Mouse (Mus musculus) intestine, embryonic 14.5 days (tissue): Measurements from ENCODE around the gene Cdk5r1. TPM values are rescaled to one million over a fixed set of nuclear protein-coding genes. Genes with fewer than 3 reads are reported as not detected.
"Not testable (repeated sequence)": the region's sequence is repeated elsewhere in the genome, so short reads cannot be mapped to it uniquely, and the experiment has no call there.

Experiments used
- ATAC-seq: fragments of 200-750 bp; cut with Nextera tagmentation; replicated peaks from 2 replicates; pipeline ENCODE4 v1.8.0; 2017; ENCODE audit warnings: low read depth, moderate number of reproducible peaks, moderate TSS enrichment, moderate library complexity; ENCODE audit not compliant: low FRiP score, low TSS enrichment
- DNase-seq: peaks from one replicate; pipeline ENCODE4 v3.0.0-alpha.2; 2018; ENCODE audit warnings: low spot score
- H3K27ac ChIP-seq: fragments of 300-500 bp; sonication (generic); 2 replicates; pipeline ENCODE4 v1.5.1; 2014; ENCODE audit warnings: low read depth, mild to moderate bottlenecking, control low read depth
- H3K27me3 ChIP-seq: fragments of 300-500 bp; sonication (generic); replicated peaks from 2 replicates; pipeline ENCODE4 v1.6.1; 2014; ENCODE audit warnings: low read length, control low read depth; ENCODE audit not compliant: control insufficient read depth, insufficient read depth
- H3K36me3 ChIP-seq: fragments of 300-500 bp; sonication (generic); 2 replicates; pipeline ENCODE4 v1.6.1; 2014; ENCODE audit warnings: low read length, control low read depth; ENCODE audit not compliant: control insufficient read depth, insufficient read depth
- H3K4me1 ChIP-seq: fragments of 300-500 bp; sonication (generic); replicated peaks from 2 replicates; pipeline ENCODE4 v1.6.1; 2014; ENCODE audit warnings: low read length, control low read depth, mixed read lengths; ENCODE audit not compliant: control insufficient read depth, insufficient read depth
- H3K4me2 ChIP-seq: fragments of 300-500 bp; sonication (generic); 2 replicates; pipeline ENCODE4 v1.6.1; 2014; ENCODE audit warnings: low read length
- H3K4me3 ChIP-seq: fragments of 300-500 bp; sonication (generic); 2 replicates; pipeline ENCODE4 v1.5.1; 2014; ENCODE audit warnings: low read depth, low read length, control low read depth, mixed read lengths
- H3K9ac ChIP-seq: fragments of 300-500 bp; sonication (generic); 2 replicates; pipeline ENCODE4 v1.6.1; 2014; ENCODE audit warnings: mild to moderate bottlenecking, low read length
- H3K9me3 ChIP-seq: fragments of 300-500 bp; sonication (generic); 2 replicates; pipeline ENCODE4 v1.6.1; 2016; ENCODE audit warnings: low read length, control low read depth; ENCODE audit not compliant: control insufficient read depth
- WGBS: fragments of 180-500 bp; shearing (Covaris S2); extraction: QIAGEN DNeasy Blood & Tissue Kit; methylation state at CpG from one replicate; pipeline ENCODE4 v1.1.7; 2014; 5-methylcytosine and 5-hydroxymethylcytosine counted together
- polyA plus RNA-seq: library from polyadenylated mRNA; unstranded; fragments of >200 nt; fragmentation: Nextera tagmentation; extraction: Ambion mirVana; gene quantifications from 2 replicates; pipeline ENCODE4 v1.2.1, GENCODE M21; 2014

Cdk5r1 gene
- polyA plus RNA-seq, 1 experiment from 2014 or later = 1.4 TPM

GRCm38 (mm10) chr11:80453198-80453597, 23.6 kb upstream of the Cdk5r1 start:
- ATAC-seq (no peak), DNase-seq (no peak)
- Histone ChIP-seq H3K4me2 (no peak overlapping the region), H3K27me3 (no peaks in the 10 kb centered on the region), H3K9me3 (no peaks in the 10 kb centered on the region), H3K4me3 (no peak overlapping the region), H3K4me1 (no peaks in the 10 kb centered on the region), H3K36me3 (peaks cover 75% of the 10 kb centered on the region), H3K9ac (no peak overlapping the region), H3K27ac (no peak overlapping the region)
- WGBS = 100% methylated on average over 1 of the region's 1 CpGs

GRCm38 (mm10) chr11:80463605-80464130, 13.2 kb upstream of the Cdk5r1 start:
- WGBS = 86% methylated on average over 4 of the region's 4 CpGs
- ATAC-seq, H3K4me2 ChIP-seq, H3K27me3 ChIP-seq, DNase-seq, H3K9ac ChIP-seq, H3K27ac ChIP-seq, H3K4me1 ChIP-seq, H3K9me3 ChIP-seq, H3K4me3 ChIP-seq: not testable (repeated sequence)
- H3K36me3 ChIP-seq = peaks cover 91% of the 10 kb centered on the region

GRCm38 (mm10) chr11:80471836-80472605, 4.8 kb upstream of the Cdk5r1 start:
- DNase-seq (no peak), ATAC-seq (no peak)

GRCm38 (mm10) chr11:80474175-80474691, 2.6 kb upstream of the Cdk5r1 start:
- Histone ChIP-seq H3K4me2 (no peak overlapping the region), H3K4me1 (peaks cover 16% of the 10 kb centered on the region; the same call in 1 of the 2 replicates), H3K27ac (no peak overlapping the region), H3K9ac (no peak overlapping the region), H3K36me3 (peaks cover 41% of the 10 kb centered on the region), H3K27me3 (no peaks in the 10 kb centered on the region), H3K4me3 (no peak overlapping the region), H3K9me3 (no peaks in the 10 kb centered on the region)
- WGBS = 68% methylated on average over 2 of the region's 2 CpGs
- DNase-seq (no peak), ATAC-seq (no peak)

More at GRCm38 (mm10) chr11:80471836-80472605, 4.8 kb upstream of the Cdk5r1 start:
- no peaks in the 10 kb centered on the region for H3K9me3 ChIP-seq
- H3K4me2 ChIP-seq = no peak overlapping the region
- no peak overlapping the region for H3K27ac ChIP-seq
- H3K4me3 ChIP-seq = no peak overlapping the region
- peaks cover 63% of the 10 kb centered on the region for H3K36me3 ChIP-seq
- WGBS = 84% methylated on average over 16 of the region's 16 CpGs
- H3K4me1 ChIP-seq = 0 out of 2 replicates have a peak, but pooled peaks cover 2% of the 10 kb centered on the region
- no peak overlapping the region for H3K9ac ChIP-seq
- H3K27me3 ChIP-seq = no peaks in the 10 kb centered on the region

- H3K4me2 ChIP-seq = no peak overlapping the region
- no peak overlapping the region for H3K4me3 ChIP-seq
- peaks cover 35% of the 10 kb centered on the region for H3K36me3 ChIP-seq
- no peaks in the 10 kb centered on the region for H3K27me3 ChIP-seq
- DNase-seq (no peak), ATAC-seq (no peak)
- no peak overlapping the region for H3K27ac ChIP-seq
- no peaks in the 10 kb centered on the region for H3K9me3 ChIP-seq
- WGBS = 93% methylated on average over 11 of the region's 11 CpGs
- no peak overlapping the region for H3K9ac ChIP-seq
- H3K4me1 ChIP-seq = peaks cover 19% of the 10 kb centered on the region; the same call in 1 of the 2 replicates
Observed at GRCm38 (mm10) chr11:80474846-80475245, 2.0 kb upstream of the Cdk5r1 start.

GRCm38 (mm10) chr11:80475544-80475943, 1.3 kb upstream of the Cdk5r1 start:
- H3K4me3 ChIP-seq = no peak overlapping the region
- 81% methylated on average over 9 of the region's 9 CpGs for WGBS
- H3K4me1 ChIP-seq = peaks cover 19% of the 10 kb centered on the region; the same call in 1 of the 2 replicates
- H3K36me3 ChIP-seq = peaks cover 28% of the 10 kb centered on the region
- no peak overlapping the region for H3K27ac ChIP-seq
- no peak overlapping the region for H3K9ac ChIP-seq
- H3K9me3 ChIP-seq = no peaks in the 10 kb centered on the region
- no peaks in the 10 kb centered on the region for H3K27me3 ChIP-seq
- no peak for ATAC-seq
- H3K4me2 ChIP-seq = no peak overlapping the region
- no peak for DNase-seq

- Histone ChIP-seq H3K36me3 (peaks cover 13% of the 10 kb centered on the region), H3K27ac (0 out of 2 replicates have a peak overlapping the region, but pooled peaks have one; percentile 47), H3K9ac (peak overlapping the region; percentile 51), H3K4me1 (peaks cover 19% of the 10 kb centered on the region; the same call in 1 of the 2 replicates), H3K4me2 (peak overlapping the region; percentile 99), H3K4me3 (peak overlapping the region; percentile 69), H3K27me3 (no peaks in the 10 kb centered on the region), H3K9me3 (no peaks in the 10 kb centered on the region)
- 16% methylated on average over 53 of the region's 55 CpGs for WGBS
- DNase-seq (peak; percentile 75), ATAC-seq (peak; percentile 25)
Observed at GRCm38 (mm10) chr11:80477341-80478199, 747 bp downstream of the Cdk5r1 start.

GRCm38 (mm10) chr11:80478694-80479412, 2.0 kb downstream of the Cdk5r1 start:
- H3K9me3 ChIP-seq = no peaks in the 10 kb centered on the region
- H3K36me3 ChIP-seq = peaks cover 2% of the 10 kb centered on the region; the same call in 1 of the 2 replicates
- no peak for DNase-seq
- WGBS = 78% methylated on average over 14 of the region's 14 CpGs
- H3K9ac ChIP-seq = no peak overlapping the region
- H3K27me3 ChIP-seq = no peaks in the 10 kb centered on the region
- peaks cover 19% of the 10 kb centered on the region; the same call in 1 of the 2 replicates for H3K4me1 ChIP-seq
- peak overlapping the region; percentile 99 for H3K4me2 ChIP-seq
- no peak overlapping the region for H3K4me3 ChIP-seq
- ATAC-seq = no peak
- no peak overlapping the region for H3K27ac ChIP-seq
